Mouse (Mus musculus): ENCODE measurements at regions not wholly inside any gene's neighbourhood (a gene's known extent, or its start where the extent isn't known, plus 50 kb on each side); places are given as distances from the start of the nearest gene placed in this dataset.

DNA sequence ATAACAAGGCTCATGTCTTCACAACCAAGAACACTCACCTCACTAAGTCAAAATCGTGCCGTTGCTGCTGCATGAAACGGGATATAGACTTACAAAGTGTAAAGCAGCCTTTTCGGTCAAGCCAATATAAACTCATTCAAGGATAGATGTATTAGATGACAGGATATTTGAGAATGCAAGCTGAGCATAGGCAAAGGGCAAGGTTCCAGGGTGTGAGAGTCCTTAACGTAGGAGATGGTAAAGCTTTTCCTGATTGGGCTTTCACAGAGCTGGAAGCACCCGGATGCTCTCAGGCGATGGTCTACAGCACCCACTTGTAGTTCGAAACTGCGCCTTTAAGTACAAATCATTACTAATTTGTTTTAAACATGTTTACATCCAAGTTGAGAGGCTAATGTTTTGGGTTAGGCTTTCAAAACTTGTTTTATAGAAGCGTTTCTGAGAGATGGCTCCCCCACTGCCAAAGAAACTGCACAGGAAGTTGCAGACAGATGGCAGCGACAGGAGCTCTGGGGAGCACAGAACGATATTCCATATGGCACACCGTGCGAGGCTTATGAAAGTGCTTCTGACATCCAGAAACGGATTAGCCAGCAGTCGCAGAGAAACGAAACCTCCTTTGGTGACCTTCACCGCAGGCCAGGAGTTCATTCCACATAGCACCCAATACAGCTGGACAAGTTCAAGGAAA is 54.1 kb upstream of the Rell1 start:
- peak; percentile 79 for ATAC-seq (ENCODE audit: insufficient number of reproducible peaks, low FRiP score, low TSS enrichment)

DNA sequence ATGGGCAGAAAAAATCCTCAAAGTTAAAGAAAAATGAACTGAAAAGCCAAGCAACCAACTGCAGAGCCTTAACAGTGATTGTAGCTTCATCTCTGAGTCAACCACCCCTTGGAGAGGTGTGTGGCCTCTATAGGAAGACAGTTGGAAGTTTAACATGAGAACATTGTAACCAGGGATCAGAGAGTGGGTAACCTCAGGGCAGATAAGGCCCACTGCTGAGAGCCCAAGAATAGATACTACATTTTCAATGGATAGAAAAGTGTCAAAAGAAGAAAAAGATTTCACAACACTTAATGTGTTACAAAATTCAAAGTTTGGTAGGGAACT is 54.6 kb upstream of the Rell1 start:
- peak; percentile 53 for ATAC-seq (ENCODE audit: insufficient number of reproducible peaks, low FRiP score, low TSS enrichment)

DNA sequence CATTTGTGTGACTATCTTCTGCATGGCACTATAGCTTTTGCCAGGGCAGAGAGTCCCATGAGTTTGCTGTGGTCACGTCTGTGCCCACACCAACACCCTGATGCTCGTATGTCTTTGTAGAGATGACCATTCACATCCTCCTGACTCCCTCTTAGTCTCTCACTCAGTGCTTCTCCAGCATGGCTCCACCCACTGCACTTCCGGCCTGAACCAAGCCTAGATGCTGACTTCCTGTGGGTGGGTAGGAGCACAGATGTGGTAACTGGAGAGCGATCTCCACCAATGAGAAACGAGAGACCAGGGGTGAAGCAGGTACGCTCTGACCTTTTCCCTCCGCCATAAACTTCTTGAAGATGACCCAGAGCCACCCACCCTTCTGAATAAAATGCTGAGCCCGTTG is 55.7 kb upstream of the Rell1 start:
- ATAC-seq (ENCODE audit: insufficient number of reproducible peaks, low FRiP score, low TSS enrichment) = no peak

DNA sequence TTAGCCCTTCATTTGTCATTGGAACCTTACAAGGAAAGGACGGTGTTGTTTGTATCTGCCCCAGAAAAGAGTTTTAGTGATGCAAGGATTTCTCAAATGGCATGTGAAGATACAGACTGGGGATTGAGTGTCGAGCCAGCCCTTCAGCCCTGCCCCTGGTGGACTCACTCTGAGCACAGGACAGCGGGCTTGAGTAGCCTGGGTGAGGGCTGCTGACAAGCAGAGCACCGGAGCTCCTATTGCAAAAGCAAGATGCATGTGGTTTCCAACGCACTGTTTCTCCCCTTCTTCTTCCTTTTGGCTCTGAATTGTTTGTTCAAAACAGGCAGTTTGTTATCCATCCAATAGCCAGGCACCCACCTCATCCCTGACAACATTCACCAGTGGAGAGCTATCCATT is 59.0 kb upstream of the Rell1 start:
- no peak for ATAC-seq (ENCODE audit: insufficient number of reproducible peaks, low FRiP score, low TSS enrichment)

DNA sequence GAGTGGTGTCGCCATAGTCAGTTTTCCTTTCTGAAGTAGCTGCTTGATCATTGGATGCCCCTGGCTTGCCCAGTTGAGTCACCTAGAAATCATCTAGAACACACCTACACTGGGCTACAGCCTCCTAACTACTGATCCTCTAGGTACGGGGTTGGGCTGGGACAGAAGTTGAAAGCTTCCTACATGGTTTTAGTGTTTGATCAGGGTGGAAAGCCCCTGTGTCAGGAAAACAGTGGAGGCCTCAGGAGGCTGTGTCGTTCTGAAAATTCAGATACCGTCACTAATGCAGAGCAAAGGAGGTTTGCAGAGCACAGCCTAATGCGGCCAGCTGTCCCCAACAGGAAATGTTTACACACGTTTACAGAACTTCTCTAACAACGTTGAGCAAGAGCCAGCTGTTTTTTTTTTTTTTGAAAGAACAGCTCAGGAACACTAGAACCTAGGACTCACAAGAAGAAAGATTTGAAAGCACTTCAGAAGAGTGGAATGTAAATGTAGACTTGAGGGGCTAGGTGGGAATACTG is 61.0 kb upstream of the Rell1 start:
- ATAC-seq (ENCODE audit: insufficient number of reproducible peaks, low FRiP score, low TSS enrichment) = no peak

DNA sequence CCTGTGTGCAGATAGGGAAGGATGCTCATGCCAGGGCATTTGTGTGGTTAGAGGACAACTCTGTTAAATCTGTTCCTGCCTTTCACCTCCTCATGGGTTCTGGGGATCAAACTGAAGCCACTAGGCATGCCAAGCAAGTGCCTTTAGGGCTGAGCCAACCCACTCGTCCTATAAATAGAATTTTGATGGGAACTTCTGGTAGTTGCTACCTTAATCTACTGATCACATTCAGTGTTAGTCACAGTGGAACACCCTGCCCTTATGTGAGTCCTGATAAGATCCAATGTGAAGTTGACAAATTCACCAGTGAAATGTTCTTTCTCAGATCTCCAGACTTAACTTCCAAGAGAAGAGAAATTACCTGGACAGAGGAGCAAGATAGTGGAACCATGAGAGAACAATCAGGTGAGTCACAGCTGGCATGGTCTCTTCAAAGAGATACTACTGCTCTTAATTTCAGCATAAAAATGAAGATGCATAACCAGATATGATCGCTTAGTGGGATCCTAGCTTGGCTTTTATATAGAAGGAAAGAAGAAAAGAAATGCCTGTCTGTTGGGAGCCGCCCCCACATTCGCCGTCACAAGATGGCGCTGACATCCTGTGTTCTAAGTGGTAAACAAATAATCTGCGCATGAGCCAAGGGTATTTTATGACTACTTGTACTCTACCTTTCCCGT is 61.7 kb upstream of the Rell1 start:
- ATAC-seq (ENCODE audit: insufficient number of reproducible peaks, low FRiP score, low TSS enrichment) = no peak

DNA sequence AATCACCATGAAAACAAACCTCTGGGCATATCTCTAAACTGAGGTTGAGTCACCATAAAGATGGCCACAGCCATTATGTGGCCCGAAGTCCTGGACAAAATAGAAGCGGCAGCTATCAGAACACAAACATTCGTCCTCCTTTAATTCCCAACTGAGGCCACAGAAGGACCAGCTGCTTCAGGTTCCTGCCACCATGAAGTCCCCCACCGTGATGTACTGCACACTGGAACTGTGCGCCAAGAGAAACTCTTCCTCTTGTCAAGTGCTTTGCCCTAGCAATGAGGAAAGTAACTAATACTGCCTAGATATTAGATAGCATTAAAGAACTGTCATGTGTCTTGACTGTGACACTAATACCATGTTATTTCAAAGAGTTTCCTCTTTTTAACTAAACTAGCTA is 54.4 kb upstream of the Pgm2 start:
- no peak for ATAC-seq (ENCODE audit: insufficient number of reproducible peaks, low FRiP score, low TSS enrichment)

DNA sequence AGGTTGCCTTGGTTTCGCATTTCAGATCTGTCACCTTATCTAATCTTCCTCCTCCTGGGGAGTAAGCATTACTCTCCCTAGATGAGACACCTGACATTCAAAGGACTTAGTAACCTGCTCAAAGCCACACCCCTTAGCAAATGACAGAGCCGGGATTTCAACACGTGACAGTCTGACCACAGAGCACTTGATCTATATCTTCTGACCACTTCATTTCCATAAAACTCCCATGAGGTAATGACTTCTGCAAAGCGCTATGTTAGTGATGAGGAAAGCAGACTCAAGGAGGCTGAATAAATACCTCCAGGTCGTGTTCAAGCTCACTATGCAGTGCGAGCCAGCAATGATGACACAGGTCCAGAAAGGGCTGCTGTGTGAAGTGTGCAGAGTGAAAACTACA is 52.1 kb upstream of the Pgm2 start:
- ATAC-seq (ENCODE audit: insufficient number of reproducible peaks, low FRiP score, low TSS enrichment) = no peak
